Mouse (Mus musculus): Measurements from ENCODE around the gene Col20a1. TPM values are rescaled to one million over a fixed set of nuclear protein-coding genes. Genes with fewer than 3 reads are reported as not detected.

Col20a1 gene
- polyA plus RNA-seq, 1 experiment from 2014 or later = 0.22 TPM

GRCm38 (mm10) chr2:180966092-180966882, 20.0 kb upstream of the Col20a1 start:
- Histone ChIP-seq H3K27ac (peak overlapping the region; percentile 86), H3K9ac (peak overlapping the region; percentile 90), H3K9me3 (no peaks in the 10 kb centered on the region), H3K4me3 (peak overlapping the region; percentile 84), H3K36me3 (replicated peaks) (peaks cover 5% of the 10 kb centered on the region; the same call in 1 of the 2 replicates), H3K27me3 (replicated peaks) (no peaks in the 10 kb centered on the region), H3K4me2 (peak overlapping the region; percentile 87), H3K4me1 (peaks cover 29% of the 10 kb centered on the region)
- ATAC-seq (replicated peaks) = no peak
- 13% methylated on average over 14 of the region's 14 CpGs for WGBS

DNA sequence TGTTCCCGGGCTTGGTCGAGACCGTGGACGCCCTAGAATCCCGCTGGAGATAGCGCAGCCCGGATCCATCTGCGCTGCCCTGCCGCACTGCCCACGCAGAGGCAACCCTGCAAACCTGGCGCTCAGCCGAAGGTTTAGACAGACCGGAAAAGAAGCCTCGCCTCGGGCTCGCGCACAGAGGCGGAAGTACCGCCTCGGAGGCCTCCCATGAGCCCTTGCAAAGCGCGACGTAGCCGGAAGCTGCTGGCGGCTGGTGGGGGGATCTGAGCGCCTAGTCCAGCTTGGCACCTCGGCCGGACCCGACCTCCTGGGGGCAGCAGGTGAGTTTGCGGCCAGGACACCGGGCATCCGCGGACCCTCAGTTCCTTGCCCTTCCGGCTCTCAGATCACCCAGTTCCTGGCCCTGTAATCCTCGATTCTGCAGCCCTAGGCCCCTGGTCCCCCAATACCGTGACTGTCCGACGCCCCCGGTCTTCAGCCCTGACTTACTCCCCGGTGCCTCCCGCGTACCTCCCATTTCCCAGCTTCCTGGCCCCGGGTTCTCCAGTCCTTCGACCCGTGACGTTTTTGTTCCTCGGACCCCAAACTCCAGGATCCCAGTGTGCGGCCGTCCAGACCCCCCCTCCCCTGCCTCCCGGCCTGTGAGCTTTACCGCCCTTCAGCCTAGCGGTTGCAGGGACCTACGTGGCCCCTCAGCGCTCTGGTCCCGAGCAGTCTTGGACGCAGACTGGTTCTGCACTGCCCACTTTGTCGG, 19.1 kb upstream of the Col20a1 start, which contains the start of gene Arfgap1:
TSS of gene Arfgap1 (plus strand) at position 216 of the 754 bp plus-strand sequence.
- H3K4me3 ChIP-seq = peak within 1 kb of the TSS; percentile 84
- peak within 1 kb of the TSS; percentile 87 for H3K4me2 ChIP-seq
- no peaks in the 10 kb centered on the region for H3K9me3 ChIP-seq
- H3K4me1 ChIP-seq = peaks cover 29% of the 10 kb centered on the region
- no peaks in the 10 kb centered on the region for H3K27me3 ChIP-seq (replicated peaks)
- peak within 1 kb of the TSS; percentile 90 for H3K9ac ChIP-seq
- H3K27ac ChIP-seq = peak within 1 kb of the TSS; percentile 86
- WGBS = under 1% methylated on average over 56 of the region's 57 CpGs
- peaks cover 14% of the 10 kb centered on the region for H3K36me3 ChIP-seq (replicated peaks)
- peak; percentile 95 for ATAC-seq (replicated peaks)

GRCm38 (mm10) chr2:180981133-180981532, 5.2 kb upstream of the Col20a1 start:
- 86% methylated on average over 6 of the region's 6 CpGs for WGBS
- H3K9me3 ChIP-seq = no peaks in the 10 kb centered on the region
- peaks cover 59% of the 10 kb centered on the region for H3K36me3 ChIP-seq (replicated peaks)
- H3K4me2 ChIP-seq = no peak overlapping the region
- H3K4me1 ChIP-seq = no peaks in the 10 kb centered on the region
- H3K4me3 ChIP-seq = no peak overlapping the region
- H3K27me3 ChIP-seq (replicated peaks) = no peaks in the 10 kb centered on the region
- no peak overlapping the region for H3K9ac ChIP-seq
- H3K27ac ChIP-seq = no peak overlapping the region
- no peak for ATAC-seq (replicated peaks)

- Histone ChIP-seq H3K4me3 (no peak overlapping the region), H3K9me3 (no peaks in the 10 kb centered on the region), H3K9ac (no peak overlapping the region), H3K36me3 (replicated peaks) (peaks cover 23% of the 10 kb centered on the region; the same call in 1 of the 2 replicates), H3K4me1 (0 out of 2 replicates have a peak, but pooled peaks cover 6% of the 10 kb centered on the region), H3K27me3 (replicated peaks) (no peaks in the 10 kb centered on the region), H3K27ac (no peak overlapping the region), H3K4me2 (no peak overlapping the region)
- ATAC-seq (replicated peaks) = no peak
- 83% methylated on average over 2 of the region's 2 CpGs for WGBS
Measured at GRCm38 (mm10) chr2:180985635-180986034, 700 bp upstream of the Col20a1 start.

DNA sequence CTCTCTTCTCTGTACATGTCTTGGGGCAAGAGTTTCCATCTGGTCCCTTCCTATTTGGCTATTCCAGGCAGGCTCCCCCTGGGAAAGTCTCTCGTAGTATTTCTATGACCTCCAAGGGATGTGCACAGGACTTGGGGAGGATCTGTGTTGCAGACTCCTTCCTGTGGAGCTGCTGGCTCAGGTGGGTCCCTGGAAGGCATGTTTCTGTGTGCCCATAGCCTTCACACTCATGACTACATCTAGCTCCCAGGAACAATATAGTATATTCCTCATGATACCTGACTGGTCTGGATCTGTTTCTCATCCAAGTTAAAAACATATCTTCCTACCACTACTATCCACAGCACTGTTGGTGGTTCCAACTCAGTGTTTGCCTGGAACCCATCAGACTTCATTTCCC, 666 bp downstream of the Col20a1 start:
- no peak overlapping the region for H3K9ac ChIP-seq
- ATAC-seq (replicated peaks) = no peak
- no peak overlapping the region for H3K4me3 ChIP-seq
- no peak overlapping the region for H3K4me2 ChIP-seq
- peaks cover 11% of the 10 kb centered on the region; the same call in 1 of the 2 replicates for H3K36me3 ChIP-seq (replicated peaks)
- H3K9me3 ChIP-seq = no peaks in the 10 kb centered on the region
- 64% methylated on average over 1 of the region's 1 CpGs for WGBS
- H3K4me1 ChIP-seq = 0 out of 2 replicates have a peak, but pooled peaks cover 6% of the 10 kb centered on the region
- no peaks in the 10 kb centered on the region for H3K27me3 ChIP-seq (replicated peaks)
- H3K27ac ChIP-seq = no peak overlapping the region

- Histone ChIP-seq H3K4me2 (no peak overlapping the region), H3K36me3 (replicated peaks) (0 out of 2 replicates have a peak, but pooled peaks cover 7% of the 10 kb centered on the region), H3K27me3 (replicated peaks) (no peaks in the 10 kb centered on the region), H3K4me1 (0 out of 2 replicates have a peak, but pooled peaks cover 6% of the 10 kb centered on the region), H3K4me3 (no peak overlapping the region), H3K27ac (no peak overlapping the region), H3K9me3 (no peaks in the 10 kb centered on the region), H3K9ac (no peak overlapping the region)
- 38% methylated on average over 5 of the region's 5 CpGs for WGBS
- ATAC-seq (replicated peaks) = 0 out of 2 replicates have a peak, but pooled peaks have one; percentile 30
Measured at GRCm38 (mm10) chr2:180987432-180988030, 1.2 kb downstream of the Col20a1 start.

- no peak for ATAC-seq (replicated peaks)
- H3K36me3 ChIP-seq (replicated peaks) = 0 out of 2 replicates have a peak, but pooled peaks cover 4% of the 10 kb centered on the region
- no peak overlapping the region for H3K27ac ChIP-seq
- H3K4me2 ChIP-seq = no peak overlapping the region
- H3K27me3 ChIP-seq (replicated peaks) = no peaks in the 10 kb centered on the region
- WGBS = 51% methylated on average over 3 of the region's 3 CpGs
- no peaks in the 10 kb centered on the region for H3K9me3 ChIP-seq
- 0 out of 2 replicates have a peak, but pooled peaks cover 6% of the 10 kb centered on the region for H3K4me1 ChIP-seq
- H3K4me3 ChIP-seq = no peak overlapping the region
- no peak overlapping the region for H3K9ac ChIP-seq
Measured at GRCm38 (mm10) chr2:180988347-180988913, 2.1 kb downstream of the Col20a1 start.

GRCm38 (mm10) chr2:180988948-180989347, 2.6 kb downstream of the Col20a1 start:
- Histone ChIP-seq H3K4me3 (no peak overlapping the region), H3K4me2 (no peak overlapping the region), H3K4me1 (0 out of 2 replicates have a peak, but pooled peaks cover 6% of the 10 kb centered on the region), H3K27me3 (replicated peaks) (no peaks in the 10 kb centered on the region), H3K36me3 (replicated peaks) (0 out of 2 replicates have a peak, but pooled peaks cover 4% of the 10 kb centered on the region), H3K9ac (no peak overlapping the region), H3K27ac (no peak overlapping the region), H3K9me3 (no peaks in the 10 kb centered on the region)
- WGBS = 74% methylated on average over 1 of the region's 1 CpGs
- no peak for ATAC-seq (replicated peaks)

GRCm38 (mm10) chr2:180990347-180990746, 4.0 kb downstream of the Col20a1 start:
- H3K9me3 ChIP-seq = no peaks in the 10 kb centered on the region
- H3K36me3 ChIP-seq (replicated peaks) = no peaks in the 10 kb centered on the region
- H3K27me3 ChIP-seq (replicated peaks) = no peaks in the 10 kb centered on the region
- ATAC-seq (replicated peaks) = no peak
- no peak overlapping the region for H3K4me3 ChIP-seq
- 59% methylated on average over 4 of the region's 4 CpGs for WGBS
- H3K27ac ChIP-seq = no peak overlapping the region
- no peak overlapping the region for H3K9ac ChIP-seq
- H3K4me1 ChIP-seq = 0 out of 2 replicates have a peak, but pooled peaks cover 6% of the 10 kb centered on the region
- no peak overlapping the region for H3K4me2 ChIP-seq

GRCm38 (mm10) chr2:180994360-180994759, 8.0 kb downstream of the Col20a1 start:
- no peak overlapping the region for H3K4me3 ChIP-seq
- H3K4me1 ChIP-seq = no peaks in the 10 kb centered on the region; the same call in 1 of the 2 replicates
- no peaks in the 10 kb centered on the region for H3K36me3 ChIP-seq (replicated peaks)
- WGBS = 82% methylated on average over 2 of the region's 2 CpGs
- H3K27me3 ChIP-seq (replicated peaks) = no peaks in the 10 kb centered on the region
- no peak overlapping the region for H3K4me2 ChIP-seq
- no peaks in the 10 kb centered on the region for H3K9me3 ChIP-seq
- H3K9ac ChIP-seq = no peak overlapping the region
- H3K27ac ChIP-seq = no peak overlapping the region
- no peak for ATAC-seq (replicated peaks)

DNA sequence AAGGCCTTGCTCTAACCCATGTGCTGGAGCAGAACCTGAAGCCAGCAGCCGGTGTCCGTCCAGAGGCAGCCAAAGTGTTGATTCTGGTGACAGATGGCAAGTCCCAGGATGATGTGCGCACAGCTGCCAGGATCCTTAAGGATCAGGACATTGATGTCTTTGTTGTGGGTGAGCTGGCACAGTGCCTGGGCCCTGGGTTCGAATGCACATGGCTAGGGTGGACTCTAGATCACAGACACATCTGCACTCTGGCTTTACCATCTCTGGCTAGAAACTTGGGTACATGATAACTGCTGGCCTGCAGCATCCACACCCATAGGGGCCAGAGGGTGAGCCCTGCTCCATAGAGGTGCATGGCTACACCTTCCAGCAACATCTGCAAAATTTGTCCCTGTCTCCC, 9.1 kb downstream of the Col20a1 start:
- 76% methylated on average over 4 of the region's 4 CpGs for WGBS
- no peaks in the 10 kb centered on the region for H3K9me3 ChIP-seq
- no peak for ATAC-seq (replicated peaks)

More for the DNA sequence above, 9.1 kb downstream of the Col20a1 start:
- no peaks in the 10 kb centered on the region for H3K36me3 ChIP-seq (replicated peaks)
- no peak overlapping the region for H3K4me2 ChIP-seq
- no peak overlapping the region for H3K9ac ChIP-seq
- H3K27ac ChIP-seq = no peak overlapping the region
- H3K27me3 ChIP-seq (replicated peaks) = no peaks in the 10 kb centered on the region
- H3K4me1 ChIP-seq = no peaks in the 10 kb centered on the region; the same call in 1 of the 2 replicates
- no peak overlapping the region for H3K4me3 ChIP-seq

All from midbrain, embryonic 15.5 days (tissue).